Mouse (Mus musculus): ENCODE data around the gene Prpf39. TPM values are rescaled to one million over a fixed set of nuclear protein-coding genes. Genes with fewer than 3 reads are reported as not detected.
A peak's percentile ranks its signal among the peaks of the same experiment; 100 is the strongest.

The Prpf39 gene
- total RNA-seq (2012; rRNA removed) (13.5 and 14.3 TPM in 2 replicates), polyA plus RNA-seq (2012; ENCODE audit: insufficient read depth in 1 of 2, insufficient read length in 2 of 2, low read depth in 1 of 2, low replicate concordance in 2 of 2, missing spikeins in 1 of 2) (10 to 100 TPM in 1 of 2 experiments, not detected in 1; 19.5 TPM)

DNA sequence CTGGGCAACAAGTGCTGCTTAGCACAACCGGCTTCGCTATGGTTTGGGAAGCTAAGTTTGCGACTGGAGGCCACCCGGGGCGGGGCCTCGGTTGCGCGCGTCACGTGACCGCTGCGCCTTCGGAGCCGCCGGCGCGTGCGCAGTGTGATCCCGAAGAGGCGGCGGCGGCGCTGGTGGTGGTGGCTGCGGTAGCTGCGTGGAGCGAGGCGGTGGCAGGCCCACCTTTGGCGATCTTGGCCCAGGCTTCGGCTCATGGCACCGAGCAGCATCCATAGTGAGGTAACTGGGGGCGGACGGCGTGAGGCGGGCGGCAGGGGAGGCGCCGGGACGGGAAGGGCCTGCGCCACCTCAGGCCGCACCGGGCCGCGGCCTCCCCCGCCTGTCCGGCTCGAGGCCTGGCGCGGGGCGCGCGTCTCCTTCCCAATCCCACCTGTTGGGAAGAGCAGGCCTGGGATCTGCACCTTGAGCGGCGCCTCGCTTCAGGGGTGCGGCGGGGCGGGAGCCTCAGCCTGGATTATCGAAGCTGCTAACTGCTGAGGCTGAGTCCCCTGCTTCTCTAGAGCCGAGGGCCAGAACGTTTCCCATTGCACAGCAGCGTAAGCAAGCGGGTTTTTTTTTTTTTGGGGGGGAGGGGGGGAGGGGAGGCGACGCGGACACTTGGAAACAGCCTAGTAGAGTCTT lies at the start of gene Prpf39:
Gene Prpf39, plus strand, starts transcription at position 144 of the 681 bp plus-strand sequence.
- no peaks in the 10 kb centered on the region for H3K9me3 ChIP-seq (replicated peaks; ENCODE audit: insufficient read depth, low read length)
- TF ChIP-seq MAFK (IDR thresholded peaks at IDR 0.05; ENCODE audit: borderline replicate concordance, low read depth, low read length) (no peak), MYB (IDR thresholded peaks at IDR 0.05; ENCODE audit: low read depth, low read length) (no peak), BHLHE40 (IDR thresholded peaks at IDR 0.05; ENCODE audit: borderline replicate concordance, low read depth, low read length) (peak; percentile 74; the same call in 1 of the 2 replicates), ZC3H11A (IDR thresholded peaks at IDR 0.05; ENCODE audit: low read depth, low read length) (no peak), USF2 (IDR thresholded peaks at IDR 0.05; ENCODE audit: borderline replicate concordance in 1 of 2, insufficient read depth in 1 of 2, low read depth in 1 of 2, low read length in 2 of 2) (peak; percentile 89 to 97), TBP (IDR thresholded peaks at IDR 0.05; ENCODE audit: low read depth, low read length) (peak; percentile 82), EP300 (IDR thresholded peaks at IDR 0.05; ENCODE audit: low read depth in 1 of 2, low read length in 2 of 2) (no peak), MXI1 (IDR thresholded peaks at IDR 0.05; ENCODE audit: low read depth, low read length) (peak; percentile 62; the same call in 1 of the 2 replicates), RAD21 (IDR thresholded peaks at IDR 0.05; ENCODE audit: low read depth, low read length) (no peak), ZKSCAN1 (IDR thresholded peaks at IDR 0.05; ENCODE audit: low read depth, low read length) (no peak; the same call in 1 of the 2 replicates), POLR2A (IDR thresholded peaks at IDR 0.05; ENCODE audit: control insufficient read depth in 1 of 2, insufficient read depth in 1 of 2, low read depth in 1 of 2, low read length in 2 of 2, poor library complexity in 1 of 2) (peak; percentile 85 to 95), TAL1 (IDR thresholded peaks at IDR 0.05; ENCODE audit: low read length) (no peak), CHD1 (IDR thresholded peaks at IDR 0.05; ENCODE audit: low read depth, low read length) (peak; percentile 48; the same call in 1 of the 2 replicates), ELF1 (IDR thresholded peaks at IDR 0.05; ENCODE audit: low read depth, low read length) (0 out of 2 replicates have a peak, but pooled peaks have one; percentile 22), GATA1 (IDR thresholded peaks at IDR 0.05; ENCODE audit: low read depth, low read length) (no peak), HCFC1 (IDR thresholded peaks at IDR 0.05; ENCODE audit: low read depth, low read length) (peak; percentile 72), TCF12 (IDR thresholded peaks at IDR 0.05; ENCODE audit: low read depth, low read length) (peak; percentile 40; the same call in 1 of the 2 replicates), NELFE (IDR thresholded peaks at IDR 0.05; ENCODE audit: low read depth, low read length) (peak; percentile 92), USF1 (IDR thresholded peaks at IDR 0.05; ENCODE audit: low read depth, low read length) (peak; percentile 99), SIN3A (IDR thresholded peaks at IDR 0.05; ENCODE audit: low read length) (no peak), CHD2 (IDR thresholded peaks at IDR 0.05; ENCODE audit: low read length) (no peak), GABPA (IDR thresholded peaks at IDR 0.05; ENCODE audit: low read depth, low read length) (no peak), JUND (IDR thresholded peaks at IDR 0.05; ENCODE audit: low read depth, low read length) (no peak), POLR2AphosphoS2 (IDR thresholded peaks at IDR 0.05; ENCODE audit: low read length) (peak; percentile 85; the same call in 1 of the 2 replicates), RCOR1 (IDR thresholded peaks at IDR 0.05; ENCODE audit: low read depth, low read length) (no peak), MEF2A (IDR thresholded peaks at IDR 0.05; ENCODE audit: extremely low read depth, insufficient replicate concordance, low read depth, low read length, poor library complexity, severe bottlenecking) (no peak), ZMIZ1 (IDR thresholded peaks at IDR 0.05; ENCODE audit: low read depth, low read length) (peak; percentile 97), MAZ (IDR thresholded peaks at IDR 0.05; ENCODE audit: low read depth, low read length) (0 out of 2 replicates have a peak, but pooled peaks have one; percentile 2), NRF1 (IDR thresholded peaks at IDR 0.05; ENCODE audit: insufficient read depth, low read depth, low read length, poor library complexity, severe bottlenecking) (peak; percentile 99), UBTF (IDR thresholded peaks at IDR 0.05; ENCODE audit: borderline replicate concordance, insufficient read depth, low read depth, low read length) (peak; percentile 89; the same call in 1 of the 2 replicates), MAX (IDR thresholded peaks at IDR 0.05; ENCODE audit: low read length) (peak; percentile 95), ZNF384 (IDR thresholded peaks at IDR 0.05; ENCODE audit: low read depth, low read length) (peak; percentile 91)
- peaks cover 15 to 29% of the 10 kb centered on the region in 2 experiments for H3K36me3 ChIP-seq (ENCODE audit: control insufficient read depth in 1 of 2, insufficient read depth in 2 of 2, low read length in 2 of 2)
- peak within 1 kb of the TSS; percentile 99 for H3K9ac ChIP-seq (ENCODE audit: control insufficient read depth, low read depth, low read length, poor library complexity, severe bottlenecking)
- H3K4me1 ChIP-seq (ENCODE audit: control insufficient read depth in 1 of 2, insufficient read depth in 2 of 2, low read length in 2 of 2) = peaks cover 9 to 12% of the 10 kb centered on the region in 2 experiments; a peak in 3 of 4 replicates
- peak within 1 kb of the TSS; percentile 78 for H3K27ac ChIP-seq (ENCODE audit: control insufficient read depth, low read depth, low read length)
- H3K27me3 ChIP-seq (ENCODE audit: control insufficient read depth in 1 of 2, insufficient read depth in 2 of 2, low read length in 2 of 2) = no peaks in the 10 kb centered on the region
- peak within 1 kb of the TSS; percentile 95 to 97 for H3K4me3 ChIP-seq (ENCODE audit: control insufficient read depth in 1 of 2, insufficient read depth in 1 of 2, low read depth in 2 of 2, low read length in 2 of 2)
- peaks cover 40% of the 10 kb centered on the region for H3K79me2 ChIP-seq (ENCODE audit: control insufficient read depth, insufficient read depth, low read length, poor library complexity)
- DNase-seq (ENCODE audit: low read depth, low spot score) = peak; percentile 95
